Mouse (Mus musculus): ENCODE data around the gene Cars.

DNA sequence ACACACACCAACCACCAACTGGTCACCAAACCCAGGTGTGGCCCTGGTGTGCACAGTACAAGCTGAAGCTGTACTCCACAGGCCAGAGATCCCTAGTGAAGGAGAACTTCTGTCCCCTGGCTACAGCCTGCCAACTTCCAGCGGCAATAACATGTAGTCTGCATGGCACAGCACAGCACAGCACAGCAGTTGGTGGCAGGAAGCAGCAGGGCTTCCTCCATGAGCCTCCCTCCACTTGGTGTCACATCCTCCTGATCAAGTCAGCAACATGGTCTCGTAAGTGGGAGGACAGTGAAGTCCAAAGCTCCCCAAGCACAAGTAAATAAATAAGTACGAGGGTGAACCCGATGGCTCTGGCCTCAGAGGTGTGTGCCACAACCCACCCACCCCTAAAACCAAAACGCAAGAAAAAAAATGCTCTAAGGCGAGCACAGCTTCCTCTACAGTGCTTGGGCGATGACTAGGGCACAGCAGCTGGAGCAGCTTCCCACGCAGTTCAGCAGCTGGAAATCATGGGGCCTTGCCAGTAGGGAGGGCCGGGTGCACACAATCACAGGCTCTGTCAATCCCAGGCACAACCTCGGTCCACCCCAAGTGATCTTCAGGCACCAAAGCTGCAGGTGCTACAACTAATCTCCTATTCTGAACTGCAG is 86.0 kb downstream of the Cars start:
- TF ChIP-seq CTCF (conservative IDR thresholded peaks at IDR 0.05; ENCODE audit: insufficient read depth, insufficient read length, low read depth, low read length) = no peak
- TF ChIP-seq POLR2A (IDR thresholded peaks at IDR 0.05; ENCODE audit: low read depth, low read length) = no peak

Measured in kidney, adult 2 months (tissue).